Mouse (Mus musculus): ENCODE results near the gene Cd2bp2. TPM values are rescaled to one million over a fixed set of nuclear protein-coding genes. Genes with fewer than 3 reads are reported as not detected.
A peak's percentile ranks its signal among the peaks of the same experiment; 100 is the strongest.

Gene Cd2bp2
- 28.4 and 29.6 TPM in 2 replicates for polyA plus RNA-seq (2015; fragmentation: Nextera tagmentation; extraction: Ambion mirVana)

DNA sequence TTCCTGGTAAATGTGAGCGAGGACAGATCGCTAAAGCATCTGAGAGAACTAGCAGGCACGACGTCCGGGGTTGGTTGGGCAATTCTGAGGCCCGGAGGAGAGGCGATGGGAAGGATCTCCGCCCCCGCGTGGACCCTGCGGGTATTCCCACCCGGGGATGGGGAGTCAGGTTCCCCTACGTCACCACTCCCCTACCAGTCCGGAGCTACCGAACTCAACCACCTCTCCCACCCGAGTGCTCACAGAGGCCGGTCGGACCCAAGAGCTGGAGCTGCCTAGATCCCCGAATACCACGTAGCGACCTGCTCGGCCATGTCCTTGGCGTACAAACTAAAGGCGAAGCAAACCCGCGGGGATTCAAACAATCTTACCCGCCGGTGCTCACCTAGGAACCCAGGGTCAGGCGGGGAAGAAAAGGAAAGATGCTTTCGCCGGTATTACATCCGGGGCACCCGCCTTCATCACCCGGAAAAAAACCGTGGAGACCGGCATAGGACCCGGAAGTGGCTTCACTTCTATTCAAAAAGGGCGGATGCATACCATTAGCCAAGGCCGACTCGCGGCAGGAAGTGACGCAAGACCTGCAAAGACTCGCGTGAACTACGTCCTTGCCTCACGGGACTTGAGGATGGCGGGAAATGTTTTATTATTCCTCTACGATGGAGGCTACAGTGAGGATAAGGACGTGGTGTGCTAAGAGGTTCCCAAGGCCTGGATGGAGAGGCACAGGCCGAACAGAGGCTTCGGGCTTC lies at the start of gene Cd2bp2:
Gene Cd2bp2, minus strand, starts transcription at position 507 of the 752 bp plus-strand sequence.
- peaks cover 3% of the 10 kb centered on the region; the same call in 1 of the 2 replicates for H3K4me1 ChIP-seq (ENCODE audit: insufficient read depth, low read depth, low read length)
- peak within 1 kb of the TSS; percentile 57 for H3K9ac ChIP-seq (replicated peaks; ENCODE audit: low read depth)
- H3K27ac ChIP-seq (ENCODE audit: low read length) = peak within 1 kb of the TSS; percentile 74
- H3K27me3 ChIP-seq (replicated peaks; ENCODE audit: insufficient read depth, low read length) = no peaks in the 10 kb centered on the region
- H3K4me2 ChIP-seq (replicated peaks; ENCODE audit: low read depth, low read length) = peak within 1 kb of the TSS; percentile 73
- no peaks in the 10 kb centered on the region for H3K9me3 ChIP-seq (ENCODE audit: low read length)
- peaks cover 28% of the 10 kb centered on the region for H3K36me3 ChIP-seq (ENCODE audit: insufficient read depth, low read length)
- peak within 1 kb of the TSS; percentile 70 for H3K4me3 ChIP-seq (ENCODE audit: low read depth, low read length)
- ATAC-seq (peak; percentile 99), DNase-seq (ENCODE audit: low spot score) (peak; percentile 99)
- under 1% methylated on average over 50 of the region's 51 CpGs for WGBS
- TF ChIP-seq EP300 (IDR thresholded peaks at IDR 0.05) = peak; percentile 94
- TF ChIP-seq CTCF (IDR thresholded peaks at IDR 0.05) = peak; percentile 53

DNA sequence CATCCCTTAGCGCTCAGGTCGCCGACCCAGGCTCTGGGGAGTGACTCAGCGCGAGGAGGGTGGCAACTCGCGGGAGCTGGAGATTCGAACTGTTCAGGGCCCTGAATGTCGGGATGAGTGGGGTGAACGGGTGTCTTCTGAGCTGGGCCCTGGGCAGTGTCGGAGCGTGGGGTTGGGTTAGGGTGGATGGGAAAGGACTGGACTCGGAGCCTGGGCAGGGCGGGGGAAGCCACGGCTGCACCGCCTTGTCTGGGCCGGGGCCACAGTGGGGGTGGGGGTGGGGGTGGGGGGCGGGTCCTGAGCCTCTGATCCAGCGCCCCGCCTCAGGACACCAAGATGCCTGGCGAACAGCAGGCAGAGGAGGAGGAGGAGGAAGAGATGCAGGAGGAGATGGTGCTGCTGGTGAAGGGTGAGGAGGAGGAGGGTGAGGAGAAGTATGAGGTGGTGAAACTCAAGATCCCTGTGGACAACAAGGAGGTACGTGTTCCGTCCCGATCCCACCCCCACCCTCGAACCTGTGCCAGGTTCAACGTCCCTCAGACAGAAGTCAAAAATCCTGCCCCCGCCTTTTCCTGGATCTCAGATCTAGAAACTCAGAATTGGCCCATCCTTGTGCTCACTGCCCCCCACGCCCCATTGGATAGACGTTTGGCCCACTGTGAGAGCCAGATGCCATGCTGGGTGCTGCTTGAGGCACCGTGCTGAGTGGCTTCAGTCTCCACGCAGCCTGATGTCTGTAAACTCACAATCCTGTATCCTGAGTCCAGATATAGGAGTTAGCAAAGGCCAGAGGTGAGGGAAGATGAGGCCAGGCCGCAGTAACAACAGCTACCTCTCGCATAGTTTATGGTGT lies 49.0 kb upstream of the Cd2bp2 start:
- 9% methylated on average over 29 of the region's 33 CpGs for WGBS
- DNase-seq (ENCODE audit: low spot score) = no peak

DNA sequence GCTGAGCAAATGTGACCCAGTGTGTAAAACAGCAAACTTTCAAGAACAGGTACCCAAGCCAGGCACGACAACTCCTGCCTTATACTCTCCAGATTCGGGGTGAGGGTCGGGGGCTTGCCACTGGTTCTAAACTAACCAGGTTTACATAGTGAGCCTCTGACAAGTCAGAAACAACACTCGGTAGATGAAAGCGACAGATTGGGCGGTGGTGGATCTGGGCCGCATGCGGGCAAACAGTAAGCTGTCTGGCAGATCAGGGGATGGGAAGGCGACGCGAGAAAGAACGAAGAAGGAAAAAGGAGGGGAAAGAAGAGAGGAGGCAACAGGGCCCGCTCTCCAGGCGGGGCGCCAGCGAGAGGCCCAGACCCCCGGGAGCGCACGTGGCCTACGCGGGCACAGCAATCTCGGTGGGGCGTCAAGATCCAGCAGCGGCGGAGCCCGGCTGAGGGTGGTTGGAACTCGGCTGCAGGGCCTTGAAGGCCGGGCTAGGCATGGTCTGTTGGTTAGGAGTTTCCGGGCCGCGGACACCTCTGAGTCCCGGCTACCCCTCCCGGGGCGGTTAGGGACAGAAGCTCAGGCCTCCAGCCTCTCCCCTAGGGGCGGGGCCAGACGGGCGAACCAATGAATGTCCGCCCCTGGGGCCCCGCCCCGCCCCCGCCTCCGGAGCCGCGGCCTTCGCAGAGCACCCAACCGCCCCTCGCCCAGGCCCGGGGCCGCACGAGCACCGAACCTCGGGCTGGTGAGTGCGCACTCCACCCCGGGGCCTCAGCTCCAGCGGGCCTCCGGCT lies 48.2 kb upstream of the Cd2bp2 start, which contains the start of gene Zfp771:
Gene Zfp771, plus strand, starts transcription at position 405 of the 788 bp plus-strand sequence.
- 2% methylated on average over 36 of the region's 56 CpGs for WGBS
- H3K4me1 ChIP-seq (ENCODE audit: insufficient read depth, low read depth, low read length) = peaks cover 8% of the 10 kb centered on the region; the same call in 1 of the 2 replicates
- no peak for TF ChIP-seq EP300 (IDR thresholded peaks at IDR 0.05)
- no peak; the same call in 1 of the 2 replicates for TF ChIP-seq CTCF (IDR thresholded peaks at IDR 0.05)
- ATAC-seq (peak; percentile 98), DNase-seq (ENCODE audit: low spot score) (peak; percentile 97)
- peak within 1 kb of the TSS; percentile 88 for H3K9ac ChIP-seq (replicated peaks; ENCODE audit: low read depth)
- peak within 1 kb of the TSS; percentile 93 for H3K27ac ChIP-seq (ENCODE audit: low read length)
- no peaks in the 10 kb centered on the region for H3K27me3 ChIP-seq (replicated peaks; ENCODE audit: insufficient read depth, low read length)
- no peaks in the 10 kb centered on the region for H3K9me3 ChIP-seq (ENCODE audit: low read length)
- H3K4me3 ChIP-seq (ENCODE audit: low read depth, low read length) = peak within 1 kb of the TSS; percentile 74
- H3K36me3 ChIP-seq (ENCODE audit: insufficient read depth, low read length) = no peaks in the 10 kb centered on the region; the same call in 1 of the 2 replicates
- peak within 1 kb of the TSS; percentile 81 for H3K4me2 ChIP-seq (replicated peaks; ENCODE audit: low read depth, low read length)

More for the DNA sequence above, 49.0 kb upstream of the Cd2bp2 start:
- Histone ChIP-seq H3K9ac (replicated peaks; ENCODE audit: low read depth) (peak overlapping the region; percentile 88), H3K27me3 (replicated peaks; ENCODE audit: insufficient read depth, low read length) (no peaks in the 10 kb centered on the region), H3K36me3 (ENCODE audit: insufficient read depth, low read length) (peaks cover 4% of the 10 kb centered on the region), H3K4me2 (replicated peaks; ENCODE audit: low read depth, low read length) (peak overlapping the region; percentile 81), H3K27ac (ENCODE audit: low read length) (peak overlapping the region; percentile 93), H3K9me3 (ENCODE audit: low read length) (no peaks in the 10 kb centered on the region), H3K4me1 (ENCODE audit: insufficient read depth, low read depth, low read length) (peaks cover 8% of the 10 kb centered on the region; the same call in 1 of the 2 replicates), H3K4me3 (ENCODE audit: low read depth, low read length) (peak overlapping the region; percentile 74)
- no peak for TF ChIP-seq EP300 (IDR thresholded peaks at IDR 0.05)
- no peak for TF ChIP-seq CTCF (IDR thresholded peaks at IDR 0.05)
- peak; percentile 76 for ATAC-seq

DNA sequence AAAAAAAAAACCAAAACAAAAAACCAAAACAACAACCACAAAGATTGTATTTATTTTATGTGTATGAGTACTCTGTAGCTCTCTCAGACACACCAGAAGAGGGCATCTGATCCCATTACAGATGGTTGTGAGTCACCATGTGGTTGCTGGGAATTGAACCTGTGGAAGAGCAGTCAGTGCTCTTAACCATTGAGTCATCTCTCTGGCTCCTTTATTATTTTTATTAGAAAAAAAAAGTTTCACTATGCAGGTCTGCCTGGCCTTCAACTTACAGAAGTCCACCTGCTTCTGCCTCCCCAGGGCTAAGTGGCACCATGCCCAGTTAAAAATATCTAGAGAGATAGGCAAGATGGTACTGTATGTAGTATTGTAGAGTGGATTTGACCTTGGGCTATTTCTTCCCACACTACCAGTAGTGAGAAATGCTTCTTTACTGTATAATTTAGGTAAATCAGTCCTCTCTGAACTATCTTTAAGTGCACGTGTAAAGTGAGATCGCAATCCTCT lies 47.6 kb upstream of the Cd2bp2 start:
- Histone ChIP-seq H3K9me3 (ENCODE audit: low read length) (no peaks in the 10 kb centered on the region), H3K4me3 (ENCODE audit: low read depth, low read length) (no peak overlapping the region), H3K27me3 (replicated peaks; ENCODE audit: insufficient read depth, low read length) (no peaks in the 10 kb centered on the region), H3K9ac (replicated peaks; ENCODE audit: low read depth) (no peak overlapping the region), H3K27ac (ENCODE audit: low read length) (peak overlapping the region; percentile 93), H3K4me2 (replicated peaks; ENCODE audit: low read depth, low read length) (peak overlapping the region; percentile 81), H3K4me1 (ENCODE audit: insufficient read depth, low read depth, low read length) (peaks cover 8% of the 10 kb centered on the region; the same call in 1 of the 2 replicates), H3K36me3 (ENCODE audit: insufficient read depth, low read length) (no peaks in the 10 kb centered on the region; the same call in 1 of the 2 replicates)
- 33% methylated on average over 2 of the region's 2 CpGs for WGBS
- DNase-seq (ENCODE audit: low spot score) (no peak), ATAC-seq (no peak)
- TF ChIP-seq CTCF (IDR thresholded peaks at IDR 0.05) (peak; percentile 11; the same call in 1 of the 2 replicates), EP300 (IDR thresholded peaks at IDR 0.05) (no peak)

DNA sequence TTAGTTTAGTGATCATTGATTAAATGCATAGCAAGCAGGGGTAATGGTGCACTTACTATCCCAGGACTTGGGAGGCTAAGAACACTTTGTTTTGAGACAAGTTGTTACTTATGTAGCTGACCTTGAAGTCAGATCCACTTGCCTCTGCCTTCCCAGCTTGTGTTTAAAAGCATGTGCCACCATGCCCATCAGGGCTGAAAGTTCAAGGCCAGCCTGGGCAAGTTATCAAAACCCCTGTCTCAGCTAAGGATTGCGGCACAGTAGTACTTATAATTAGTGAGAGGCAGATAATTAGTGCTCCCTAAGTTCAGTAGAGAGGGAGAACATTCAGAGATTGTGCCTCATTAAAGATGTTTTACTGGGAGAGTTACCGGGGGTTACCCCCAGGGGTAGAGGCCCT lies 38.9 kb upstream of the Cd2bp2 start:
- no peak for TF ChIP-seq CTCF (IDR thresholded peaks at IDR 0.05)
- no peak for TF ChIP-seq EP300 (IDR thresholded peaks at IDR 0.05)
- H3K27ac ChIP-seq (ENCODE audit: low read length) = no peak overlapping the region
- H3K9ac ChIP-seq (replicated peaks; ENCODE audit: low read depth) = no peak overlapping the region
- peaks cover 16% of the 10 kb centered on the region for H3K36me3 ChIP-seq (ENCODE audit: insufficient read depth, low read length)
- peaks cover 6% of the 10 kb centered on the region; the same call in 1 of the 2 replicates for H3K4me1 ChIP-seq (ENCODE audit: insufficient read depth, low read depth, low read length)
- DNase-seq (ENCODE audit: low spot score) (no peak), ATAC-seq (no peak)
- H3K4me3 ChIP-seq (ENCODE audit: low read depth, low read length) = no peak overlapping the region
- no peaks in the 10 kb centered on the region for H3K9me3 ChIP-seq (ENCODE audit: low read length)
- WGBS = 95% methylated on average over 2 of the region's 2 CpGs
- no peaks in the 10 kb centered on the region for H3K27me3 ChIP-seq (replicated peaks; ENCODE audit: insufficient read depth, low read length)
- no peak overlapping the region for H3K4me2 ChIP-seq (replicated peaks; ENCODE audit: low read depth, low read length)
